In genomic region chrX:104856751-104857341, GRCm38 (mm10) we compare ENCODE assay signal across 8 mouse cellular contexts. TPM values are rescaled to one million over a fixed set of nuclear protein-coding genes. Genes with fewer than 3 reads are reported as not detected.
DNase-seq lines count a peak whose midpoint lies in the region; ATAC-seq and TF ChIP-seq lines count a peak whose summit lies in the region.

Magee2 (minus strand) TSS chrX:104857267.

- no peak for ATAC-seq in intestine, postnatal 0 days

- H3K9ac ChIP-seq in intestine, postnatal 0 days (ENCODE audit: low read depth, low read length): no peak within 1 kb of the TSS
- no peak within 1 kb of the TSS for H3K9ac ChIP-seq in liver, adult 2 months (ENCODE audit: low read depth, low read length)

- no peak for TF ChIP-seq POLR2A in liver, adult 2 months (IDR thresholded peaks at IDR 0.05; ENCODE audit: extremely low read depth, insufficient read depth, low read length)

- H3K4me2 ChIP-seq in intestine, postnatal 0 days (replicated peaks; ENCODE audit: low read depth): peak within 1 kb of the TSS; percentile 64

- H3K9me3 ChIP-seq in intestine, postnatal 0 days (ENCODE audit: control insufficient read depth): no peaks in the 10 kb centered on the region

- H3K27ac ChIP-seq in intestine, postnatal 0 days (ENCODE audit: low read depth, low read length): no peak within 1 kb of the TSS
- no peak within 1 kb of the TSS for H3K27ac ChIP-seq in liver, adult 2 months (replicated peaks; ENCODE audit: insufficient read depth, low read depth, low read length)

- peak within 1 kb of the TSS; percentile 39 for H3K4me3 ChIP-seq in intestine, postnatal 0 days (ENCODE audit: low read depth, low read length)
- peak within 1 kb of the TSS; percentile 40; the same call in 1 of the 2 replicates for H3K4me3 ChIP-seq in liver, adult 2 months (ENCODE audit: insufficient read depth, low read depth, low read length)

- no peaks in the 10 kb centered on the region for H3K4me1 ChIP-seq in intestine, postnatal 0 days (replicated peaks; ENCODE audit: control insufficient read depth, insufficient read depth, low read length)
- peaks cover 3% of the 10 kb centered on the region; the same call in 1 of the 2 replicates for H3K4me1 ChIP-seq in liver, adult 2 months (ENCODE audit: control insufficient read depth, insufficient read depth, low read length)

- DNase-seq in kidney, adult 9 months: peak; percentile 0
- no peak for DNase-seq in kidney, adult 8-10 months
- DNase-seq in brain, embryonic 18.5 days (ENCODE audit: low read depth, low spot score): peak; percentile 40
- peak; percentile 39 for DNase-seq in forelimb bud, embryonic 11.5 days (ENCODE audit: low read depth, low spot score)
- no peak for DNase-seq in liver, adult 2 months (ENCODE audit: extremely low read depth, low read depth, low spot score)
- peak; percentile 54 for DNase-seq in neural tube, embryonic 10.5 days (ENCODE audit: extremely low spot score, low spot score)
- DNase-seq in thymus, postnatal 25 days: peak; percentile 33

- H3K79me2 ChIP-seq in liver, adult 2 months (ENCODE audit: control insufficient read depth, insufficient read depth, low read length): no peaks in the 10 kb centered on the region

- peaks cover 6% of the 10 kb centered on the region; the same call in 1 of the 2 replicates for H3K27me3 ChIP-seq in intestine, postnatal 0 days (replicated peaks; ENCODE audit: control insufficient read depth, insufficient read depth, low read length)
- H3K27me3 ChIP-seq in liver, adult 2 months (ENCODE audit: control insufficient read depth, insufficient read depth, low read length): no peaks in the 10 kb centered on the region

- no peaks in the 10 kb centered on the region for H3K36me3 ChIP-seq in intestine, postnatal 0 days (ENCODE audit: control insufficient read depth, insufficient read depth)
- H3K36me3 ChIP-seq in liver, adult 2 months (ENCODE audit: control insufficient read depth, insufficient read depth, low read length): no peaks in the 10 kb centered on the region

- 19% methylated on average over 37 of the region's 37 CpGs for WGBS in intestine, postnatal 0 days
- 1% methylated on average over 37 of the region's 37 CpGs for WGBS in liver, adult 2 months

- peak; percentile 43 for TF ChIP-seq CTCF in intestine, postnatal 0 days (IDR thresholded peaks at IDR 0.05; ENCODE audit: low read depth)
- TF ChIP-seq CTCF in liver, adult 2 months (IDR thresholded peaks at IDR 0.05; ENCODE audit: low read depth, low read length): no peak

RNA-seq across cellular contexts. Expression of gene Magee2, which starts in this region (rescaled TPM):
- 0.39 and 0.51 TPM in 2 replicates for polyA plus RNA-seq in intestine, postnatal 0 days (2015; fragmentation: Nextera tagmentation; extraction: Ambion mirVana)
- total RNA-seq in liver, adult 2 months (2014; rRNA removed): not detected in 2 replicates
- not detected in 2 replicates for polyA plus RNA-seq in liver, adult 2 months (2012; rRNA removed)

Comparison
In these comparisons a context has a peak if more than half of its experiments do, and no peak if none do; other contexts are left out.
1. DNase-seq: peak in kidney, adult 9 months (single experiment), brain, embryonic 18.5 days (single experiment), forelimb bud, embryonic 11.5 days (single experiment), neural tube, embryonic 10.5 days (single experiment) and thymus, postnatal 25 days (single experiment); none in kidney, adult 8-10 months (0 of 2) and liver, adult 2 months (single experiment).